Mouse (Mus musculus): ENCODE measurements around the gene Klf7. TPM values are rescaled to one million over a fixed set of nuclear protein-coding genes. Genes with fewer than 3 reads are reported as not detected.

The Klf7 gene
- polyA plus RNA-seq, 2 experiments = 1.4 to 3.6 TPM

DNA sequence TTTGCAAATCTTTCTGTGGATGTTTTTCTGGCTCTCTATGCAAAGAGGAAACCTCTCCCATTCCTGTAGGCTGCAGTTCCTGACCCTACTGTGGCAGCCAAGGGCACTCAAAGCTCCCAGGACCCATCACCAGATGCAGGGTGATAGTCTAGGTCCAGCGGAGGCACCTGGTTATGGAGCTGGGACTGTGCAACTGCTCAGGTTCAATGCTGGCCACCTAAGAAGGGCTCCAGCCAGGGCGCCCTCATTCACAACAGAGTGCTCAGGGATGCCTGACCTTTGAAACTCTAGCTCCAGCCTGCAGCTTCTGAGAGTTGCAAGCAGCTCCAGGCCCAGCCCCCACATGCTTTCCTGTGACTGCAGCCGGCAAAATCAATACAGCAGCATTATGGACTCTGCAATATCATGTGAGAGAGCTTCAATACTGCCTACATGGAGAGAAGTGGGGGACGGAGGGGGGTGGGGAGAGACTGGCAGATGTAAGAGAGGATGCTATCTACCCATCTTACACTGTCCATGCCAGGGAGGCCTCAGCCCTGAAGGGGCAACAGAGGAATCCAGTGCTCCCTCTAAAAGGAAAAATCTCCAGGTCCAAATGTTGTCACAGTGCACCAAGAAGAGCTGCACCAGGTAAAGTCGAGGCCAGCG, 24.3 kb downstream of the Klf7 start:
- Histone ChIP-seq H3K4me2 (ENCODE audit: low read depth) (peak overlapping the region; percentile 9; the same call in 1 of the 2 replicates), H3K9ac (replicated peaks) (no peak overlapping the region), H3K4me3 (ENCODE audit: insufficient read depth in 1 of 2, low read depth in 2 of 2, low read length in 2 of 2) (no peak overlapping the region), H3K27ac (no peak overlapping the region), H3K27me3 (ENCODE audit: control insufficient read depth, insufficient read depth, low read length) (no peaks in the 10 kb centered on the region), H3K36me3 (replicated peaks; ENCODE audit: control insufficient read depth, insufficient read depth, low read depth) (no peaks in the 10 kb centered on the region), H3K4me1 (replicated peaks; ENCODE audit: control insufficient read depth in 2 of 2, insufficient read depth in 2 of 2, low read length in 1 of 2) (peaks cover 10 to 29% of the 10 kb centered on the region in 2 experiments), H3K9me3 (ENCODE audit: control insufficient read depth, low read length) (no peaks in the 10 kb centered on the region)
- no peak for DNase-seq (ENCODE audit: low read depth in 3 of 3, low spot score in 3 of 3)
- TF ChIP-seq CTCF (IDR thresholded peaks at IDR 0.05; ENCODE audit: low read depth) (no peak), EP300 (IDR thresholded peaks at IDR 0.05; ENCODE audit: low read depth) (no peak)
- peak; percentile 52; the same call in 1 of the 2 replicates for ATAC-seq (ENCODE audit: insufficient read depth)
- 55% methylated on average over 6 of the region's 6 CpGs for WGBS (ENCODE audit: insufficient replicate concordance)

DNA sequence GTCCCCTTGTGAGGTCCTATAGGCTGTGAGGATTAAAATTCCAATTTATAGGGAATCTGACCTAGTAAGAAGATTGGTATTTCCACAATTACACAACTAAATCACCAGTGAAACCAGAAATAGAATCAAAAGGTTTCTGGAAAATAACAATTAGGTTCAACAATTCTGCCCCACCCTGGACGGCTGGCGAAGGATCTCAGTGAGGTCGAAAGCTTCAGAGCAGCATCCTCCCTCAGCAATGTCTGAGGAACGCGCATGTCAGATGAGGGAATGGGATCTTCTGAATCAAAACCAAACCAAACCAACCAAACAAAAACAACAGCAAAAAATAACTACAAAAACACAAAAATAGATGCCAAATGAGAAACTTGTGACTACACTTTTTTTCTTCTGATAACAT, 29.1 kb downstream of the Klf7 start:
- H3K4me1 ChIP-seq (replicated peaks; ENCODE audit: control insufficient read depth in 2 of 2, insufficient read depth in 2 of 2, low read length in 1 of 2) = peaks cover 0 to 21% of the 10 kb centered on the region in 2 experiments; a peak in 2 of 4 replicates
- ATAC-seq (ENCODE audit: insufficient read depth) (no peak), DNase-seq (ENCODE audit: low read depth in 3 of 3, low spot score in 3 of 3) (no peak)
- H3K4me2 ChIP-seq (ENCODE audit: low read depth) = no peak overlapping the region
- H3K9ac ChIP-seq (replicated peaks) = no peak overlapping the region
- no peak overlapping the region for H3K27ac ChIP-seq
- 80% methylated on average over 5 of the region's 5 CpGs for WGBS (ENCODE audit: insufficient replicate concordance)
- H3K36me3 ChIP-seq (replicated peaks; ENCODE audit: control insufficient read depth, insufficient read depth, low read depth) = no peaks in the 10 kb centered on the region
- H3K4me3 ChIP-seq (ENCODE audit: insufficient read depth in 1 of 2, low read depth in 2 of 2, low read length in 2 of 2) = no peak overlapping the region
- no peak for TF ChIP-seq CTCF (IDR thresholded peaks at IDR 0.05; ENCODE audit: low read depth)
- no peak for TF ChIP-seq EP300 (IDR thresholded peaks at IDR 0.05; ENCODE audit: low read depth)
- H3K27me3 ChIP-seq (ENCODE audit: control insufficient read depth, insufficient read depth, low read length) = no peaks in the 10 kb centered on the region
- H3K9me3 ChIP-seq (ENCODE audit: control insufficient read depth, low read length) = no peaks in the 10 kb centered on the region

DNA sequence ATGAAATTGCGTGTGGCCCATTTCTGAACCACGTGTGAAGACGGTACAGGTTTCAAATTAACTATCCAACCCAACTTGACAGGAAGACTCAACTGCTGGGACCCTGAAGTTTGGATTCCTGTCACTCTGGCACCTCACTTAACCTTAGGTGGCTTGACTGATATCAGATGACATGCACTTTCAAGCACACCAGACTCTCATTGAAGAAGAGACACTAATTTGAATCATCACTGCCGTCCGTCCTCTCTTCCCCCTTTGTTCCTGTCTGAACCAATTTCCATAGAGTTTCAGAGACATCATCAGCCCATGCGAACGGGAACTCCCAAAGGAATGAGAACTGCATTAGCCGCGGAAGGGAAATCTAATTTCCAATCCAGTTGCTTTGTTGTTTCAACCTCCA, 30.5 kb downstream of the Klf7 start:
- 76% methylated on average over 9 of the region's 9 CpGs for WGBS (ENCODE audit: insufficient replicate concordance)
- Histone ChIP-seq H3K27me3 (ENCODE audit: control insufficient read depth, insufficient read depth, low read length) (no peaks in the 10 kb centered on the region), H3K4me1 (replicated peaks; ENCODE audit: control insufficient read depth in 2 of 2, insufficient read depth in 2 of 2, low read length in 1 of 2) (peaks cover 0 to 17% of the 10 kb centered on the region in 2 experiments; a peak in 2 of 4 replicates), H3K9me3 (ENCODE audit: control insufficient read depth, low read length) (no peaks in the 10 kb centered on the region), H3K9ac (replicated peaks) (no peak overlapping the region), H3K4me3 (ENCODE audit: insufficient read depth in 1 of 2, low read depth in 2 of 2, low read length in 2 of 2) (no peak overlapping the region), H3K36me3 (replicated peaks; ENCODE audit: control insufficient read depth, insufficient read depth, low read depth) (no peaks in the 10 kb centered on the region), H3K4me2 (ENCODE audit: low read depth) (no peak overlapping the region), H3K27ac (no peak overlapping the region)
- ATAC-seq (ENCODE audit: insufficient read depth) (no peak), DNase-seq (ENCODE audit: low read depth in 3 of 3, low spot score in 3 of 3) (no peak)
- TF ChIP-seq EP300 (IDR thresholded peaks at IDR 0.05; ENCODE audit: low read depth) (no peak), CTCF (IDR thresholded peaks at IDR 0.05; ENCODE audit: low read depth) (no peak)

DNA sequence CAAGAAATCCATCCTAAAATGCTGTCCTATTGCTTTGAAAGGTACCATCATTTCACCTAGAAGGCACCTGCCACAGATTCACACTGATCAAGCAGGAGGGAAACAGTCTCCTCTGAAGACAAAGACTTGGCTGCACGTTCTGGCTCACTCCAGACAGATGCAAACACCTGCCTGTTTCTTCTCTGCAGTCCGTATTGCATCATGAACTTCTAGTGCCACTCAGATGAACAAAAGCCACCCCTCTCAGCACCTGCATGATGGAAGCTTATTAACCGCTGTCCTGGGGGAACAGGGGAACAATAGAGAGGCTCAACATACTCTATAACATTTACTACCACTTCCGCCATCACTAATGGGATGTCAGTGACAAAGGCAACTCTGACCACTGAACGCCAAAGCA, 31.5 kb downstream of the Klf7 start:
- ATAC-seq (ENCODE audit: insufficient read depth) (no peak), DNase-seq (ENCODE audit: low read depth in 3 of 3, low spot score in 3 of 3) (no peak)

DNA sequence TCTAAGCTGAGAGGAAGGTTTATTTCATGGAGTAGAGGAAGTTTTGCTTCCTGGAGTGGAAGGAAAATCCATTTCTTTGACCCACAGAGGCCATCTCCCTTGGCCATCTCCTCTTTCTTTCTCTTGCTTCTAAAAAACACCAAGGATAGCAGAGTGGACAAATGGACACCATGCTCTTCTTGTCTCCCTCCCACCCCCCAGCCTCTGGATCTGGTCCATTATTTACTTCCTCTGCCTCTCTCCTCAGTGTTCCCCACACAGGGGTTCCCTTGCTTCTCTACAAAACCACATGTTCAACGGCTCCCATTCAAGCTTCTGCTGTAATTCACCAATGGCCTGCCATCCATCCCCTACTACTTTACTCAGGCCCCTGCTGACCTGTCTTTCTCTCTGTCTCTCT, 32.4 kb downstream of the Klf7 start:
- H3K4me1 ChIP-seq (replicated peaks; ENCODE audit: control insufficient read depth in 2 of 2, insufficient read depth in 2 of 2, low read length in 1 of 2) = peaks cover 1 to 18% of the 10 kb centered on the region in 2 experiments; a peak in 3 of 4 replicates
- 5% methylated on average over 1 of the region's 1 CpGs for WGBS (ENCODE audit: insufficient replicate concordance)
- DNase-seq (ENCODE audit: low read depth in 3 of 3, low spot score in 3 of 3) (no peak), ATAC-seq (ENCODE audit: insufficient read depth) (no peak)
- no peaks in the 10 kb centered on the region for H3K9me3 ChIP-seq (ENCODE audit: control insufficient read depth, low read length)
- TF ChIP-seq CTCF (IDR thresholded peaks at IDR 0.05; ENCODE audit: low read depth) (no peak), EP300 (IDR thresholded peaks at IDR 0.05; ENCODE audit: low read depth) (no peak)
- H3K27me3 ChIP-seq (ENCODE audit: control insufficient read depth, insufficient read depth, low read length) = no peaks in the 10 kb centered on the region
- no peak overlapping the region for H3K9ac ChIP-seq (replicated peaks)
- H3K27ac ChIP-seq = no peak overlapping the region
- no peak overlapping the region for H3K4me2 ChIP-seq (ENCODE audit: low read depth)
- no peaks in the 10 kb centered on the region for H3K36me3 ChIP-seq (replicated peaks; ENCODE audit: control insufficient read depth, insufficient read depth, low read depth)
- no peak overlapping the region for H3K4me3 ChIP-seq (ENCODE audit: insufficient read depth in 1 of 2, low read depth in 2 of 2, low read length in 2 of 2)

More for the DNA sequence above, 31.5 kb downstream of the Klf7 start:
- no peak for TF ChIP-seq CTCF (IDR thresholded peaks at IDR 0.05; ENCODE audit: low read depth)
- TF ChIP-seq EP300 (IDR thresholded peaks at IDR 0.05; ENCODE audit: low read depth) = no peak
- Histone ChIP-seq H3K4me1 (replicated peaks; ENCODE audit: control insufficient read depth in 2 of 2, insufficient read depth in 2 of 2, low read length in 1 of 2) (peaks cover 0 to 15% of the 10 kb centered on the region in 2 experiments; a peak in 2 of 4 replicates), H3K4me2 (ENCODE audit: low read depth) (no peak overlapping the region), H3K9me3 (ENCODE audit: control insufficient read depth, low read length) (no peaks in the 10 kb centered on the region), H3K27ac (no peak overlapping the region), H3K27me3 (ENCODE audit: control insufficient read depth, insufficient read depth, low read length) (no peaks in the 10 kb centered on the region), H3K36me3 (replicated peaks; ENCODE audit: control insufficient read depth, insufficient read depth, low read depth) (no peaks in the 10 kb centered on the region), H3K9ac (replicated peaks) (no peak overlapping the region), H3K4me3 (ENCODE audit: insufficient read depth in 1 of 2, low read depth in 2 of 2, low read length in 2 of 2) (no peak overlapping the region)
- WGBS (ENCODE audit: insufficient replicate concordance) = 64% methylated on average over 5 of the region's 5 CpGs

Measured in liver, embryonic 14.5 days (tissue).